Mouse (Mus musculus) stomach, postnatal 0 days (tissue): Measurements from ENCODE around the gene Mia2.

Experiments
- CTCF ChIP-seq: IDR thresholded peaks from 2 replicates; pipeline ENCODE4 v1.5.1; 2016; ENCODE audit warnings: antibody characterized with exemption, low read depth, mild to moderate bottlenecking, moderate library complexity
- EP300 ChIP-seq: optimal IDR thresholded peaks from 2 replicates; pipeline ENCODE3; 2016; ENCODE audit warnings: antibody characterized with exemption

GRCm38 (mm10) chr12:59125426-59125825 lies 29.8 kb downstream of the Mia2 start:
- TF ChIP-seq CTCF (no peak), EP300 (no peak)
